Mouse (Mus musculus): Measurements from ENCODE around the gene Pou5f1.

DNA sequence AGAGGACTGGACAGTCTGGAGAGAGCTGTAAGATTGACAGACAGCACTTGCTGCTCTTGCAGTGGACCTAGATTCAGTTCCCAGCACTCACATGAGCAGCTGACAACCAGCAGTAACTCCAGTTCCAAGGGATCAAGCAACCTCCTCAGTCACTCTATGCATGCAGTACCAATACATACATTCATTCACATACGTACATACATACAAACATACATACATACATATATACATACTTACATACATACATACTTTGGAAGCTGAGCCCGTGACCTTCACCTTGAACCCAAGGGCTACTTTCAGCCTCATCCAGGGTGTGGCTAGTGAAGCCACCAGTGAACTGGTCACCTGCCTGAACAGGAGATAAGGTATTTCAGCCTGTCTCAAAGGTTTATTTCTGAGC is 17.8 kb upstream of the Pou5f1 start:
- TF ChIP-seq CTCF (IDR thresholded peaks at IDR 0.05; ENCODE audit: borderline replicate concordance, control insufficient read depth, extremely low read depth, insufficient read depth, low read length, poor library complexity) (no peak), POLR2A (IDR thresholded peaks at IDR 0.05; ENCODE audit: control insufficient read depth, extremely low read depth, insufficient read depth, low read length, poor library complexity) (no peak)
